Mouse (Mus musculus): Measurements from ENCODE around the gene Spsb3.

- TF ChIP-seq EP300 (IDR thresholded peaks at IDR 0.05; ENCODE audit: insufficient read depth, low read depth, low read length): no peak
- no peak for TF ChIP-seq CTCF (IDR thresholded peaks at IDR 0.05)
These were observed 21.1 kb downstream of the Spsb3 start for GRCm38 (mm10) chr17:24907591-24907990.

Data from heart, adult 2 months (tissue).